Mouse (Mus musculus): ENCODE measurements around the gene Efcab12.
"Not testable (repeated sequence)": the region's sequence is repeated elsewhere in the genome, so short reads cannot be mapped to it uniquely, and the experiment has no call there.

Gene Efcab12

GRCm38 (mm10) chr6:115838161-115838597 is at the start of gene Efcab12:
Efcab12 (minus strand) TSS chr6:115838412.
- in situ Hi-C loops (cut with MboI, MseI): no loop called here

GRCm38 (mm10) chr6:115886894-115887293 is 48.7 kb upstream of the Efcab12 start:
- in situ Hi-C loops (cut with MboI, MseI): loop anchor here (25.0 kb wide), 1 partner anchor 725 kb away; no protein-coding TSS in a partner anchor

GRCm38 (mm10) chr6:115884018-115884417 is 45.8 kb upstream of the Efcab12 start:
- in situ Hi-C loops (cut with MboI, MseI): loop anchor here (25.0 kb wide), 1 partner anchor 728 kb away; no protein-coding TSS in a partner anchor

- in situ Hi-C loops (cut with MboI, MseI): loop anchor here (25.0 kb wide), 1 partner anchor 732 kb away; no protein-coding TSS in a partner anchor
Measured at GRCm38 (mm10) chr6:115880751-115881150, 42.5 kb upstream of the Efcab12 start.

GRCm38 (mm10) chr6:115879736-115880135 is 41.5 kb upstream of the Efcab12 start:
- in situ Hi-C loops (cut with MboI, MseI): loop anchor here (25.0 kb wide), 1 partner anchor 733 kb away; no protein-coding TSS in a partner anchor

- in situ Hi-C loops (cut with MboI, MseI): loop anchor here (25.0 kb wide), 1 partner anchor 734 kb away; no protein-coding TSS in a partner anchor
Measured at GRCm38 (mm10) chr6:115878694-115879093, 40.5 kb upstream of the Efcab12 start.

GRCm38 (mm10) chr6:115877239-115877638 is 39.0 kb upstream of the Efcab12 start:
- in situ Hi-C loops (cut with MboI, MseI): loop anchor here (25.0 kb wide), 1 partner anchor 735 kb away; no protein-coding TSS in a partner anchor

- in situ Hi-C loops (cut with MboI, MseI): not testable (repeated sequence)
Measured at GRCm38 (mm10) chr6:115871318-115871717, 33.1 kb upstream of the Efcab12 start.

GRCm38 (mm10) chr6:115867157-115867556 is 28.9 kb upstream of the Efcab12 start:
- in situ Hi-C loops (cut with MboI, MseI): not testable (repeated sequence)

- in situ Hi-C loops (cut with MboI, MseI): no loop called here
Measured at GRCm38 (mm10) chr6:115865246-115865645, 27.0 kb upstream of the Efcab12 start.

- in situ Hi-C loops (cut with MboI, MseI): no loop called here
Measured at GRCm38 (mm10) chr6:115863340-115863841, 25.2 kb upstream of the Efcab12 start.

- in situ Hi-C loops (cut with MboI, MseI): no loop called here
Measured at GRCm38 (mm10) chr6:115860027-115860556, 21.9 kb upstream of the Efcab12 start.

GRCm38 (mm10) chr6:115859258-115859657 is 21.0 kb upstream of the Efcab12 start:
- in situ Hi-C loops (cut with MboI, MseI): no loop called here

- in situ Hi-C loops (cut with MboI, MseI): no loop called here
Measured at GRCm38 (mm10) chr6:115856361-115856745, 18.1 kb upstream of the Efcab12 start.

- in situ Hi-C loops (cut with MboI, MseI): no loop called here
Measured at GRCm38 (mm10) chr6:115855733-115856360, 17.6 kb upstream of the Efcab12 start.

GRCm38 (mm10) chr6:115854432-115854831 is 16.2 kb upstream of the Efcab12 start:
- in situ Hi-C loops (cut with MboI, MseI): no loop called here

GRCm38 (mm10) chr6:115853985-115854384 is 15.8 kb upstream of the Efcab12 start:
- in situ Hi-C loops (cut with MboI, MseI): no loop called here

GRCm38 (mm10) chr6:115853091-115853813 is 15.0 kb upstream of the Efcab12 start, which contains the start of the genes Mbd4 and Ift122:
Mbd4 (minus strand) TSS chr6:115853371.
Ift122 (plus strand) TSS chr6:115853470.
- in situ Hi-C loops (cut with MboI, MseI): no loop called here

- in situ Hi-C loops (cut with MboI, MseI): no loop called here
Measured at GRCm38 (mm10) chr6:115852446-115853090, 14.4 kb upstream of the Efcab12 start.

- in situ Hi-C loops (cut with MboI, MseI): no loop called here
Measured at GRCm38 (mm10) chr6:115848598-115849304, 10.5 kb upstream of the Efcab12 start.

Measured in regulatory T cell (primary cell).